In the genomic region with DNA sequence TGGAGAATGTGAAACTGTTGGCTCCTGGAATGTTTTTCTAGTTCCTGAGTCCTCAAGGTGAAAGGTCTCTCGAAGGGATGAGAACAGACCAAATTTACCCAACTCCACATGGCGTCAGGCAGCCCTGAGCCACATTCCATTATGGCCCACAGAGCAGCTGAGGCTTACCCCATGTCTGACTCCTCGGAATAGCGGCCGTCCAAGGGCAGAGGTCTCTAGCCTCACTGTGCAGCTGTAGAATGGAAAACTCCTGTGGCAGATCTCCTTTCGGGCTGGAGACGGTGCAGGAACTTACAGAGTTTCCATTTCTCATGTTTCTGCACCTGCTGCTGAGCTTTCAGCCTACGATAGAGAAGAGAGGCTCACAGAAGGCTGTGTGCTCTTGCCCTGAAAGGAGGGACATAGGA, we compare ENCODE assay signal across 15 mouse cellular contexts.
DNase-seq lines count a peak whose midpoint lies in the region; ATAC-seq lines count a peak whose summit lies in the region.
"Had no signal": no experiment of that assay in that cellular context is flagged by ENCODE, and none has a peak within 500 bp of the region (broad histone marks: within the 10 kb centered on the region; RNA-seq: fewer than 3 reads in every experiment).

No protein-coding gene starts in this region.

- no peak overlapping the region for H3K4me2 ChIP-seq in limb, embryonic 13.5 days (replicated peaks)
- H3K4me2 ChIP-seq: neural tube, embryonic 13.5 days; stomach, embryonic 15.5 days had no signal

- no peaks in the 10 kb centered on the region for H3K36me3 ChIP-seq in limb, embryonic 13.5 days
- H3K36me3 ChIP-seq: G1E; neural tube, embryonic 13.5 days; stomach, embryonic 15.5 days had no signal

- H3K9me3 ChIP-seq in limb, embryonic 13.5 days, result no peaks in the 10 kb centered on the region
- H3K9me3 ChIP-seq: G1E; neural tube, embryonic 13.5 days; stomach, embryonic 15.5 days had no signal

- no peak overlapping the region for H3K9ac ChIP-seq in limb, embryonic 13.5 days
- H3K9ac ChIP-seq: neural tube, embryonic 13.5 days; stomach, embryonic 15.5 days had no signal

- H3K4me3 ChIP-seq in limb, embryonic 13.5 days, result no peak overlapping the region
- H3K4me3 ChIP-seq: neural tube, embryonic 13.5 days; stomach, embryonic 15.5 days had no signal

- H3K4me1 ChIP-seq in limb, embryonic 13.5 days, result peaks cover 3% of the 10 kb centered on the region

- peak; percentile 77 for DNase-seq in gastrocnemius, adult 18-20 months (ENCODE audit: low spot score)
- no peak for DNase-seq in gastrocnemius, postnatal 10 days
- peak; percentile 16 for DNase-seq in NIH3T3 (ENCODE audit: low read depth)
- DNase-seq in gastrocnemius, postnatal 25 days, result peak; percentile 72
- no peak for DNase-seq in c-Kit-positive CD71-positive TER-119-positive erythroid progenitor cells, embryonic 14.5 days (ENCODE audit: low spot score)
- DNase-seq in layer of hippocampus, postnatal 10 days (ENCODE audit: low spot score in 2 of 2), result no peak
- no peak for DNase-seq in thymus, postnatal 14 days
- DNase-seq: cerebellum, postnatal 36 days; lung, adult 18-20 months; thymus, postnatal 4 days had no signal

- H3K27me3 ChIP-seq in limb, embryonic 13.5 days, result no peaks in the 10 kb centered on the region
- H3K27me3 ChIP-seq: neural tube, embryonic 13.5 days; stomach, embryonic 15.5 days had no signal

- 70% methylated on average over 8 of the region's 8 CpGs for WGBS in limb, embryonic 13.5 days

- H3K27ac ChIP-seq in limb, embryonic 13.5 days, result no peak overlapping the region
- H3K27ac ChIP-seq: neural tube, embryonic 13.5 days; stomach, embryonic 15.5 days had no signal

- ATAC-seq in limb, embryonic 13.5 days (ENCODE audit: low FRiP score, low read depth), result peak; percentile 89
- ATAC-seq: inflammation-experienced regulatory T-cells, adult 6 months had no signal

Comparison
In these comparisons a context has a peak if more than half of its experiments do, and no peak if none do; other contexts are left out.
1. DNase-seq: peak in gastrocnemius, adult 18-20 months (single experiment), NIH3T3 (single experiment) and gastrocnemius, postnatal 25 days (single experiment); none in gastrocnemius, postnatal 10 days (single experiment), c-Kit-positive CD71-positive TER-119-positive erythroid progenitor cells, embryonic 14.5 days (single experiment), layer of hippocampus, postnatal 10 days (0 of 2) and thymus, postnatal 14 days (single experiment).